Mouse (Mus musculus): Measurements from ENCODE around the gene Alox12. TPM values are rescaled to one million over a fixed set of nuclear protein-coding genes. Genes with fewer than 3 reads are reported as not detected.
A peak's percentile ranks its signal among the peaks of the same experiment; 100 is the strongest.

Gene Alox12
- polyA plus RNA-seq, 1 experiment from 2014 or later, result 3.5 TPM

DNA sequence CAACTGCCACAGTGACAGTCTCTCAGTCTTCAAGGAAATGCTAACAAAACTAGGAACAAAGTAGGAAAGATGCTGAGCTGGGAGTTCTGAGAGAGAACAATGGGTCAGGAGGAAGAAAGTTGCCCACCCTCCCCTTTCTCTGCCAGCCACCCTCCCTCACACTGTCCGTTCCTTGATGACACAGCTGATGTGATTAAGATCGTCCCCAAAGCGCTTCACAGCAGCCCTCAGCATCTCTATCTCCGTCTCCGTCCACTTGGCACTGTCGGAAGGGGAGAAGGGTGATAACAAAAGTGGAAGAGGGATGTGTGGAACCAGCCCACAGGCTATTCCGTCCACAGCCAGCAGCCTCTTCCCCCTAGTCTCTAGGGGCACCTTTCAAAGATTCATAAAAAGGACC lies 18.4 kb downstream of the Alox12 start:
- H3K4me1 ChIP-seq (replicated peaks; ENCODE audit: control insufficient read depth, insufficient read depth, low read length), result peaks cover 8% of the 10 kb centered on the region
- ATAC-seq (ENCODE audit: low FRiP score) (no peak), DNase-seq (ENCODE audit: low spot score) (no peak)
- no peaks in the 10 kb centered on the region for H3K9me3 ChIP-seq (ENCODE audit: control insufficient read depth, low read length)
- H3K27me3 ChIP-seq (ENCODE audit: control insufficient read depth, insufficient read depth, low read length), result no peaks in the 10 kb centered on the region
- 51% methylated on average over 7 of the region's 7 CpGs for WGBS
- H3K27ac ChIP-seq (ENCODE audit: low read depth, low read length), result peak overlapping the region; percentile 78
- H3K4me3 ChIP-seq (ENCODE audit: low read depth, low read length), result peak overlapping the region; percentile 91
- H3K9ac ChIP-seq (ENCODE audit: low read depth, low read length), result peak overlapping the region; percentile 83
- no peaks in the 10 kb centered on the region for H3K36me3 ChIP-seq (ENCODE audit: control insufficient read depth, insufficient read depth, low read length)
- peak overlapping the region; percentile 94 for H3K4me2 ChIP-seq (replicated peaks; ENCODE audit: low read depth, low read length)

DNA sequence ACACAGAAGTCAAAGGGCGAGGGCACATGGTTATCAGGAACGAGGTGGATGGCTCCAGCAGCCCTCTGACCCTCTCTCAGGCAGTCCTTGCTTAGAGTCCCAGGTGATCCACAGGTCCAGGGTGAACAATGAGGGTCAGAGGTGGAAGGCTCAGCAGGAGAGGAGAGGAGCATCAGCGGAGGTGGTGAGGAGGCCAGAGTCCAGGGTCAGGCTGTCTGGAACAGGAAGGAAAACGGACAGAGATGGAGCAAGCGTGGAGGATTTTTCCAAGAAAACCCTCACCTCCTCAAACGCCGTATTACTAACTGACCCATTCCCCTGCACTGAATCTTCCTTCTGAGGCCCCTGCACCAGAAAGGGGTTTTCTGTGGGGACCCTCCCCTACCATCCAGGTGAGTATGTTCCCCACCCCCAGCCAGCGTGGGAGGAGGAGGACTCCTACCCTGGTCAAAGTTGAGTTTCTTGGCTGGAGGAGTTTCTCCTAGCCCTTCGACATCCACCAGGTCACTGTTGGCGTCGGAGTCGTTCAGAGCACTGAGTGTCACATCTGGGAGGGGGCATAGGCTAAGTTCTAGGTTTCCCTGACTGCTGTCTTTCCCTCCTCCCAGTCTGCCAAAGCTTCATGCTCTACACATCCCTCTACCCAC lies 19.8 kb downstream of the Alox12 start:
- no peaks in the 10 kb centered on the region for H3K9me3 ChIP-seq (ENCODE audit: control insufficient read depth, low read length)
- DNase-seq (ENCODE audit: low spot score) (no peak), ATAC-seq (ENCODE audit: low FRiP score) (no peak)
- H3K27me3 ChIP-seq (ENCODE audit: control insufficient read depth, insufficient read depth, low read length), result no peaks in the 10 kb centered on the region; the same call in 1 of the 2 replicates
- H3K36me3 ChIP-seq (ENCODE audit: control insufficient read depth, insufficient read depth, low read length), result no peaks in the 10 kb centered on the region
- H3K4me2 ChIP-seq (replicated peaks; ENCODE audit: low read depth, low read length), result no peak overlapping the region
- H3K4me3 ChIP-seq (ENCODE audit: low read depth, low read length), result no peak overlapping the region
- no peak overlapping the region for H3K27ac ChIP-seq (ENCODE audit: low read depth, low read length)
- H3K4me1 ChIP-seq (replicated peaks; ENCODE audit: control insufficient read depth, insufficient read depth, low read length), result peaks cover 8% of the 10 kb centered on the region
- WGBS, result 93% methylated on average over 12 of the region's 12 CpGs
- H3K9ac ChIP-seq (ENCODE audit: low read depth, low read length), result no peak overlapping the region

DNA sequence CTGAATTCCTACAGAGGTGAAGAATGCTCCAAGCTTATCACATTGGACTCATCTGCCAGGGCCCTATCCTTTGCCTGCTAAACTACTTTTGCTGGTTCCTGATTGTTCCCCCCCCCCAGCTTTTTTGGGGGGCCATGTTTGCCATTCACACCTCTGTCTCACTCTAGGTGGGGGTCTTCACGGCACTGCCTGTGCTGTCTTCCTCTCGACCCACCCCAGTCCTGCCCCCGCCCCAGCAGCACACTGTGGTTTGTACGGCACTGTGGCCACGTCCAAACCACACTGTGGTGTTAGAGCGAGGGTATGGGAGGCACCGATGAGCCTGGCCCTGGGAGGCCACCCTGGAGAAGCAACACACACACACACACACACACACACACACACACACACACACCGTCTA lies 20.7 kb downstream of the Alox12 start:
- Histone ChIP-seq H3K36me3 (ENCODE audit: control insufficient read depth, insufficient read depth, low read length) (no peaks in the 10 kb centered on the region), H3K27me3 (ENCODE audit: control insufficient read depth, insufficient read depth, low read length) (peaks cover 9% of the 10 kb centered on the region), H3K27ac (ENCODE audit: low read depth, low read length) (no peak overlapping the region), H3K4me2 (replicated peaks; ENCODE audit: low read depth, low read length) (no peak overlapping the region), H3K4me1 (replicated peaks; ENCODE audit: control insufficient read depth, insufficient read depth, low read length) (peaks cover 8% of the 10 kb centered on the region), H3K4me3 (ENCODE audit: low read depth, low read length) (no peak overlapping the region), H3K9ac (ENCODE audit: low read depth, low read length) (no peak overlapping the region), H3K9me3 (ENCODE audit: control insufficient read depth, low read length) (no peaks in the 10 kb centered on the region)
- no peak for DNase-seq (ENCODE audit: low spot score)
- no peak for ATAC-seq (ENCODE audit: low FRiP score)
- WGBS, result 93% methylated on average over 8 of the region's 8 CpGs

DNA sequence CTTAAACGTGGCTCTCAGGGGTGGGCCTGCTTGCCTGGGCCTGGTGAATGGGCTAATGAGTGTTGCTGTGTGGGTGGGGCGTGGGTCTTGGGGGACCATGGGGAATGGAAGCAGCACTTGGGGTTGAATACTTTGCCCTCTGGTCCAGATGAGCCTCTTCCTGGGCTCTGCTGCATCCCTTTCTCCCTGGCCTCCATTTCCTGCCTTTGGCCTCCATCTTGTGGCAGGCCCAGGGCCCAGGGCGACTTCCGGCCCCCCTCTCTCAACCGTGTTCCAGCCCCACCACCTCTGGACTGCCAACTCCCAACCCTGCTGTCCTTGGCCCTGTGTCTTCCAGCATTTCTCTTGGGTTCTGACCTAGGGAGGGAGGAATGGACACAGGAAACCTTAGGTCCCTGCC lies 21.1 kb downstream of the Alox12 start:
- H3K4me1 ChIP-seq (replicated peaks; ENCODE audit: control insufficient read depth, insufficient read depth, low read length), result peaks cover 12% of the 10 kb centered on the region
- no peak overlapping the region for H3K4me3 ChIP-seq (ENCODE audit: low read depth, low read length)
- ATAC-seq (ENCODE audit: low FRiP score) (no peak), DNase-seq (ENCODE audit: low spot score) (no peak)
- H3K9ac ChIP-seq (ENCODE audit: low read depth, low read length), result no peak overlapping the region
- WGBS, result 60% methylated on average over 5 of the region's 5 CpGs
- H3K36me3 ChIP-seq (ENCODE audit: control insufficient read depth, insufficient read depth, low read length), result no peaks in the 10 kb centered on the region
- peaks cover 13% of the 10 kb centered on the region for H3K27me3 ChIP-seq (ENCODE audit: control insufficient read depth, insufficient read depth, low read length)
- H3K27ac ChIP-seq (ENCODE audit: low read depth, low read length), result no peak overlapping the region
- H3K9me3 ChIP-seq (ENCODE audit: control insufficient read depth, low read length), result no peaks in the 10 kb centered on the region
- H3K4me2 ChIP-seq (replicated peaks; ENCODE audit: low read depth, low read length), result no peak overlapping the region

DNA sequence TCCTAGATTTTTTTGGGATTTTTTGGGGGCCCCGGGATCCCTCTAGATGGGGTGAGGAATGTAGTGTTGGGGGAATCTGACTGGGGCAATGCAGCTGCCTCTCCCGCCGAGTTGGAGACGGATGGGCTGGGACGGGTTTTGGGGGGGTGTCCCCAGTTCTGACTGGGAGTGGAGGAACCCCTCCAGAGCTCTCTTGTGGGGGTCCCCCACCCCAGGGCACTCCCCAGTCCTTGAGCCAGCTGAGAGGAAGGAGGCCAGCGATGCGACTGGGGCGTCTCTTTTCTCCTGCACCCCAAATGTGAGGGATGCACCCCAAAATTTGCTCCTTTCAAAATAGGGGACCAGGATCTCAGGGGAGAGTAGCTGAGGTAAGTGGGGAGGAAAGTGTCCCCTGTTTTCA lies 22.1 kb downstream of the Alox12 start:
- no peak for DNase-seq (ENCODE audit: low spot score)
- Histone ChIP-seq H3K36me3 (ENCODE audit: control insufficient read depth, insufficient read depth, low read length) (no peaks in the 10 kb centered on the region), H3K4me3 (ENCODE audit: low read depth, low read length) (no peak overlapping the region), H3K9me3 (ENCODE audit: control insufficient read depth, low read length) (no peaks in the 10 kb centered on the region), H3K27ac (ENCODE audit: low read depth, low read length) (no peak overlapping the region), H3K4me2 (replicated peaks; ENCODE audit: low read depth, low read length) (peak overlapping the region; percentile 40), H3K27me3 (ENCODE audit: control insufficient read depth, insufficient read depth, low read length) (peaks cover 22% of the 10 kb centered on the region), H3K9ac (ENCODE audit: low read depth, low read length) (peak overlapping the region; percentile 35; the same call in 1 of the 2 replicates), H3K4me1 (replicated peaks; ENCODE audit: control insufficient read depth, insufficient read depth, low read length) (peaks cover 9% of the 10 kb centered on the region)
- 35% methylated on average over 8 of the region's 8 CpGs for WGBS
- no peak for ATAC-seq (ENCODE audit: low FRiP score)

DNA sequence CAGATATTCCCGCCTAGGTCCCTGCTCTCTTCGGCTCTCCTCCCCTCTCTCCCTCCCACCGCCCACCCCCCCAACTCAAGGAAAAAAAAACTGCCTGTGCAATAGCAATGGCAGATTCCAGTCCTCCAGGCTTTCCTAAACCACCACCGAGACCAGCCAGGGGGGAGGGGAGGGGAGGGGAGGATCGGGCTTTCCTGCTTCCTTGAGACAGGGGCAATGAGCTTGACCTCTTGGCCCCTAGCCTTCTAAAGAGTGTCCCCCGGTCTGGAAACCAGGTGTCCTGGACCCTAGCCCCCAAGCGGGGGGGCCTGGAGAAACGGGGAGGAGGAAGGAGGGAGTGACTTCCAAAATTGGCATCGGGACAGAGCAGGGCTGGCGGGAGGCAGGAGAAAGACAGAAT lies 22.6 kb downstream of the Alox12 start:
- Histone ChIP-seq H3K27me3 (ENCODE audit: control insufficient read depth, insufficient read depth, low read length) (peaks cover 27% of the 10 kb centered on the region), H3K9ac (ENCODE audit: low read depth, low read length) (peak overlapping the region; percentile 35; the same call in 1 of the 2 replicates), H3K36me3 (ENCODE audit: control insufficient read depth, insufficient read depth, low read length) (no peaks in the 10 kb centered on the region), H3K9me3 (ENCODE audit: control insufficient read depth, low read length) (no peaks in the 10 kb centered on the region), H3K4me3 (ENCODE audit: low read depth, low read length) (peak overlapping the region; percentile 12; the same call in 1 of the 2 replicates), H3K4me1 (replicated peaks; ENCODE audit: control insufficient read depth, insufficient read depth, low read length) (peaks cover 9% of the 10 kb centered on the region), H3K4me2 (replicated peaks; ENCODE audit: low read depth, low read length) (peak overlapping the region; percentile 40), H3K27ac (ENCODE audit: low read depth, low read length) (no peak overlapping the region)
- no peak for ATAC-seq (ENCODE audit: low FRiP score)
- 5% methylated on average over 7 of the region's 10 CpGs for WGBS
- DNase-seq (ENCODE audit: low spot score), result peak; percentile 73

DNA sequence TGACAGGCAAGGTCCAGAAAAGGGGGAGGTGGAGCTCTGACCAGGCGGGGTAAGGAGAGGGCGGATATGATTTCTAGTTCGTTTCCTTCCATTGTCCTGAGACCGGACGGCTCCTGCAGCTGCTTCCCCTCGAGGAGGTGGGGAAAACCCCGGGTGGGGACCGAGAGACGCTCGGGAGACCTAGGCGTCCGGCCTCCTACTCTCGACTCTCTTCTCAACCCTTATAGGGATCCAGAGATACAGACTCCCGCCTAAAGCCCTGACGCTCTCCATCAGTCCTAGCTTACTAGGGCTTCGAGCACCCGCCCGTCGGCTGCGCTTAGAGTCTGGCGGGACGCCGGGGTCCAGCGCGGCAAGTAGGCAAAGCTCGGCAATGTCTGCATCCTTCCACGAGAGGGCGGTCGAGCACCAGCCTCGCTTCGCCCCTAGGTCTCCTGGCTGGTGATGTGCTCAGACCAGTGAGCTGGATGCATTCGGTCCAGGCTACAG lies 24.9 kb downstream of the Alox12 start:
- Histone ChIP-seq H3K27me3 (ENCODE audit: control insufficient read depth, insufficient read depth, low read length) (peaks cover 47% of the 10 kb centered on the region), H3K27ac (ENCODE audit: low read depth, low read length) (no peak overlapping the region; the same call in 1 of the 2 replicates)
- peak; percentile 94 for DNase-seq (ENCODE audit: low spot score)

DNA sequence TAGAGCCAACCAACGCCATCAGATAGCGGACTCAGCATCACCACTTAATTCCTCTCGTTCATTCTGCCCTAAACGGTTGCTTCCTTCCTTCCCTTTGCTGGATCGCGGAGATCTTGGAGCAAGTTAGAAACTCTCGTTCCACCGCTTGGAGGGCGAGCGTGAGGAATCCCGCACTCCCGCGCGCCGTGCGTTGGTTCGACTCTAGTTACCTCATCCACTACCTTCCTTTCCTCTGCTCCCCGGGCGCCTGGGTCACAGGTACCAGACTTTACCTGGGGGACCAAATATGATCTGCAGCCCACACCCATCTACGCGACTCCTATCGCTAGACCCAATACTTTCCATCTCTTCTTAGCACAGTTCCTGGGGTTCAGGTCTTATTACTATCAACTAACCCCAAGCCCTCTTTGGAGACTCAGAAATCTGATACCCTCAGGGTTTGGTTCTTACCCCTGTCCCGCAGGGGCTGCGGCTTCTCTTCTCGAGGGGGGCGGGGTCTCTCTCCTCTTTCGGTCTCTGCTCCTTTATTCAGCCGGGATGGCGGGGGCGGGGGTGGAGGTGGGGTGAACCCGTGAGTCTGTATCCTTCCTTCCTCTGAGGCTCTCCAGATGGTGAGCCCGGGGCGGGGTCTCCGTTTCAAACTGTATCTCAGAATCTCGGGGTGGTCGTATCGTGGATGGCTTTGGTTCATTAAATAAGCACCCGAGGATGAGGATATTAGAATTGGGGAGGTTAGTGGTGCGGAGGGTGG lies 25.7 kb downstream of the Alox12 start, which contains the start of gene Bcl6b:
Gene Bcl6b, minus strand, starts transcription at position 539 of the 751 bp plus-strand sequence.
- Histone ChIP-seq H3K27ac (ENCODE audit: low read depth, low read length) (no peak within 1 kb of the TSS; the same call in 1 of the 2 replicates), H3K9ac (ENCODE audit: low read depth, low read length) (no peak within 1 kb of the TSS; the same call in 1 of the 2 replicates), H3K36me3 (ENCODE audit: control insufficient read depth, insufficient read depth, low read length) (no peaks in the 10 kb centered on the region), H3K9me3 (ENCODE audit: control insufficient read depth, low read length) (no peaks in the 10 kb centered on the region), H3K27me3 (ENCODE audit: control insufficient read depth, insufficient read depth, low read length) (peaks cover 51% of the 10 kb centered on the region), H3K4me3 (ENCODE audit: low read depth, low read length) (peak within 1 kb of the TSS; percentile 17), H3K4me1 (replicated peaks; ENCODE audit: control insufficient read depth, insufficient read depth, low read length) (peaks cover 4% of the 10 kb centered on the region; the same call in 1 of the 2 replicates), H3K4me2 (replicated peaks; ENCODE audit: low read depth, low read length) (peak within 1 kb of the TSS; percentile 26)
- DNase-seq (ENCODE audit: low spot score) (peak; percentile 31), ATAC-seq (ENCODE audit: low FRiP score) (no peak)
- WGBS, result 3% methylated on average over 39 of the region's 39 CpGs

More for the DNA sequence above, 24.9 kb downstream of the Alox12 start:
- Histone ChIP-seq H3K9me3 (ENCODE audit: control insufficient read depth, low read length) (no peaks in the 10 kb centered on the region), H3K4me1 (replicated peaks; ENCODE audit: control insufficient read depth, insufficient read depth, low read length) (peaks cover 4% of the 10 kb centered on the region; the same call in 1 of the 2 replicates), H3K4me2 (replicated peaks; ENCODE audit: low read depth, low read length) (peak overlapping the region; percentile 26; the same call in 1 of the 2 replicates), H3K4me3 (ENCODE audit: low read depth, low read length) (0 out of 2 replicates have a peak overlapping the region, but pooled peaks have one; percentile 14), H3K9ac (ENCODE audit: low read depth, low read length) (no peak overlapping the region), H3K36me3 (ENCODE audit: control insufficient read depth, insufficient read depth, low read length) (no peaks in the 10 kb centered on the region)
- ATAC-seq (ENCODE audit: low FRiP score), result peak; percentile 47
- WGBS, result 1% methylated on average over 27 of the region's 32 CpGs

All from hindbrain, embryonic 11.5 days (tissue).